Mouse (Mus musculus): Measurements from ENCODE around the gene Mrpl23. TPM values are rescaled to one million over a fixed set of nuclear protein-coding genes. Genes with fewer than 3 reads are reported as not detected.

Mrpl23 gene
- polyA plus RNA-seq, 1 experiment = 10.5 TPM

GRCm38 (mm10) chr7:142505942-142506341 is 26.5 kb upstream of the Mrpl23 start:
- Histone ChIP-seq H3K27ac (ENCODE audit: insufficient read depth, low read depth, low read length) (no peak overlapping the region), H3K36me3 (ENCODE audit: control insufficient read depth, insufficient read depth, low read length) (no peaks in the 10 kb centered on the region), H3K4me1 (ENCODE audit: control insufficient read depth, insufficient read depth, insufficient read length, low read length) (no peaks in the 10 kb centered on the region), H3K27me3 (ENCODE audit: control insufficient read depth, insufficient read depth, low read length) (no peaks in the 10 kb centered on the region), H3K4me3 (ENCODE audit: low read depth, low read length) (no peak overlapping the region)
- TF ChIP-seq CTCF (IDR thresholded peaks at IDR 0.05; ENCODE audit: extremely low read depth, insufficient read length, insufficient replicate concordance, low read depth, low read length) (no peak), POLR2A (IDR thresholded peaks at IDR 0.05; ENCODE audit: low read depth, low read length) (no peak)
- WGBS = 52% methylated on average over 2 of the region's 2 CpGs

GRCm38 (mm10) chr7:142506501-142506900 is 26.0 kb upstream of the Mrpl23 start:
- no peaks in the 10 kb centered on the region for H3K36me3 ChIP-seq (ENCODE audit: control insufficient read depth, insufficient read depth, low read length)
- H3K4me3 ChIP-seq (ENCODE audit: low read depth, low read length) = no peak overlapping the region
- TF ChIP-seq CTCF (IDR thresholded peaks at IDR 0.05; ENCODE audit: extremely low read depth, insufficient read length, insufficient replicate concordance, low read depth, low read length) (no peak), POLR2A (IDR thresholded peaks at IDR 0.05; ENCODE audit: low read depth, low read length) (no peak)
- WGBS = 34% methylated on average over 4 of the region's 4 CpGs
- H3K4me1 ChIP-seq (ENCODE audit: control insufficient read depth, insufficient read depth, insufficient read length, low read length) = no peaks in the 10 kb centered on the region
- no peaks in the 10 kb centered on the region for H3K27me3 ChIP-seq (ENCODE audit: control insufficient read depth, insufficient read depth, low read length)
- no peak overlapping the region for H3K27ac ChIP-seq (ENCODE audit: insufficient read depth, low read depth, low read length)

- Histone ChIP-seq H3K4me3 (ENCODE audit: low read depth, low read length) (no peak overlapping the region), H3K27me3 (ENCODE audit: control insufficient read depth, insufficient read depth, low read length) (no peaks in the 10 kb centered on the region; the same call in 1 of the 2 replicates), H3K27ac (ENCODE audit: insufficient read depth, low read depth, low read length) (no peak overlapping the region), H3K36me3 (ENCODE audit: control insufficient read depth, insufficient read depth, low read length) (no peaks in the 10 kb centered on the region), H3K4me1 (ENCODE audit: control insufficient read depth, insufficient read depth, insufficient read length, low read length) (no peaks in the 10 kb centered on the region)
- 94% methylated on average over 9 of the region's 9 CpGs for WGBS
- TF ChIP-seq POLR2A (IDR thresholded peaks at IDR 0.05; ENCODE audit: low read depth, low read length) (no peak), CTCF (IDR thresholded peaks at IDR 0.05; ENCODE audit: extremely low read depth, insufficient read length, insufficient replicate concordance, low read depth, low read length) (no peak)
Measured at GRCm38 (mm10) chr7:142507453-142507852, 25.0 kb upstream of the Mrpl23 start.

- TF ChIP-seq POLR2A (IDR thresholded peaks at IDR 0.05; ENCODE audit: low read depth, low read length) (no peak), CTCF (IDR thresholded peaks at IDR 0.05; ENCODE audit: extremely low read depth, insufficient read length, insufficient replicate concordance, low read depth, low read length) (no peak)
- WGBS = 27% methylated on average over 14 of the region's 14 CpGs
- Histone ChIP-seq H3K27me3 (ENCODE audit: control insufficient read depth, insufficient read depth, low read length) (no peaks in the 10 kb centered on the region; the same call in 1 of the 2 replicates), H3K4me3 (ENCODE audit: low read depth, low read length) (no peak overlapping the region), H3K4me1 (ENCODE audit: control insufficient read depth, insufficient read depth, insufficient read length, low read length) (no peaks in the 10 kb centered on the region), H3K36me3 (ENCODE audit: control insufficient read depth, insufficient read depth, low read length) (no peaks in the 10 kb centered on the region), H3K27ac (ENCODE audit: insufficient read depth, low read depth, low read length) (no peak overlapping the region)
Measured at GRCm38 (mm10) chr7:142509518-142509917, 23.0 kb upstream of the Mrpl23 start.

- H3K4me3 ChIP-seq (ENCODE audit: low read depth, low read length) = no peak overlapping the region
- no peaks in the 10 kb centered on the region; the same call in 1 of the 2 replicates for H3K27me3 ChIP-seq (ENCODE audit: control insufficient read depth, insufficient read depth, low read length)
- no peak overlapping the region for H3K27ac ChIP-seq (ENCODE audit: insufficient read depth, low read depth, low read length)
- H3K36me3 ChIP-seq (ENCODE audit: control insufficient read depth, insufficient read depth, low read length) = no peaks in the 10 kb centered on the region
- TF ChIP-seq POLR2A (IDR thresholded peaks at IDR 0.05; ENCODE audit: low read depth, low read length) = no peak
- no peak for TF ChIP-seq CTCF (IDR thresholded peaks at IDR 0.05; ENCODE audit: extremely low read depth, insufficient read length, insufficient replicate concordance, low read depth, low read length)
- WGBS = 52% methylated on average over 12 of the region's 12 CpGs
- H3K4me1 ChIP-seq (ENCODE audit: control insufficient read depth, insufficient read depth, insufficient read length, low read length) = no peaks in the 10 kb centered on the region
Measured at GRCm38 (mm10) chr7:142510021-142510777, 22.3 kb upstream of the Mrpl23 start.

GRCm38 (mm10) chr7:142514048-142514447 is 18.4 kb upstream of the Mrpl23 start:
- H3K27me3 ChIP-seq (ENCODE audit: control insufficient read depth, insufficient read depth, low read length) = no peaks in the 10 kb centered on the region; the same call in 1 of the 2 replicates
- H3K4me3 ChIP-seq (ENCODE audit: low read depth, low read length) = no peak overlapping the region
- TF ChIP-seq CTCF (IDR thresholded peaks at IDR 0.05; ENCODE audit: extremely low read depth, insufficient read length, insufficient replicate concordance, low read depth, low read length) (no peak), POLR2A (IDR thresholded peaks at IDR 0.05; ENCODE audit: low read depth, low read length) (no peak)
- 82% methylated on average over 4 of the region's 4 CpGs for WGBS
- H3K4me1 ChIP-seq (ENCODE audit: control insufficient read depth, insufficient read depth, insufficient read length, low read length) = no peaks in the 10 kb centered on the region
- no peaks in the 10 kb centered on the region for H3K36me3 ChIP-seq (ENCODE audit: control insufficient read depth, insufficient read depth, low read length)
- H3K27ac ChIP-seq (ENCODE audit: insufficient read depth, low read depth, low read length) = no peak overlapping the region

- 51% methylated on average over 21 of the region's 21 CpGs for WGBS
- no peak overlapping the region for H3K27ac ChIP-seq (ENCODE audit: insufficient read depth, low read depth, low read length)
- H3K36me3 ChIP-seq (ENCODE audit: control insufficient read depth, insufficient read depth, low read length) = no peaks in the 10 kb centered on the region
- no peaks in the 10 kb centered on the region; the same call in 1 of the 2 replicates for H3K27me3 ChIP-seq (ENCODE audit: control insufficient read depth, insufficient read depth, low read length)
- no peaks in the 10 kb centered on the region for H3K4me1 ChIP-seq (ENCODE audit: control insufficient read depth, insufficient read depth, insufficient read length, low read length)
- H3K4me3 ChIP-seq (ENCODE audit: low read depth, low read length) = no peak overlapping the region
- TF ChIP-seq POLR2A (IDR thresholded peaks at IDR 0.05; ENCODE audit: low read depth, low read length) = no peak
Measured at GRCm38 (mm10) chr7:142516221-142516978, 16.1 kb upstream of the Mrpl23 start.

All from small intestine, adult 2 months (tissue).